9 mouse cellular contexts compared by ENCODE assay signal in genomic region chrX:99819936-99820789, GRCm38 (mm10). TPM values are rescaled to one million over a fixed set of nuclear protein-coding genes. Genes with fewer than 3 reads are reported as not detected.
DNase-seq lines count a peak whose midpoint lies in the region; ATAC-seq and TF ChIP-seq lines count a peak whose summit lies in the region.
"Had no signal": no experiment of that assay in that cellular context is flagged by ENCODE, and none has a peak within 500 bp of the region (broad histone marks: within the 10 kb centered on the region; RNA-seq: fewer than 3 reads in every experiment).

No protein-coding gene starts in this region.

- no peak for TF ChIP-seq CTCF in forebrain, postnatal 0 days (IDR thresholded peaks at IDR 0.05; ENCODE audit: low read depth)

- intact Hi-C loops in heart, postnatal 25 days (cut with DNase I): no loop called here

- no peaks in the 10 kb centered on the region for H3K4me1 ChIP-seq in heart, embryonic 10.5 days
- no peaks in the 10 kb centered on the region for H3K4me1 ChIP-seq in forebrain, postnatal 0 days (ENCODE audit: insufficient read depth)
- no peaks in the 10 kb centered on the region for H3K4me1 ChIP-seq in liver, embryonic 12.5 days

- peaks cover 68% of the 10 kb centered on the region for H3K27me3 ChIP-seq in heart, embryonic 10.5 days (ENCODE audit: insufficient read depth, poor library complexity, severe bottlenecking)
- H3K27me3 ChIP-seq in forebrain, postnatal 0 days (ENCODE audit: insufficient read depth, low read length): no peaks in the 10 kb centered on the region
- peaks cover 84% of the 10 kb centered on the region for H3K27me3 ChIP-seq in liver, embryonic 12.5 days (replicated peaks)

- H3K9ac ChIP-seq in forebrain, postnatal 0 days: peak overlapping the region; percentile 47
- H3K9ac ChIP-seq in liver, embryonic 12.5 days: no peak overlapping the region

- no peaks in the 10 kb centered on the region for H3K9me3 ChIP-seq in heart, embryonic 10.5 days
- H3K9me3 ChIP-seq in forebrain, postnatal 0 days (ENCODE audit: low read length): no peaks in the 10 kb centered on the region
- no peaks in the 10 kb centered on the region for H3K9me3 ChIP-seq in liver, embryonic 12.5 days (replicated peaks)

- H3K36me3 ChIP-seq in heart, embryonic 10.5 days: no peaks in the 10 kb centered on the region
- H3K36me3 ChIP-seq in forebrain, postnatal 0 days (ENCODE audit: insufficient read depth): no peaks in the 10 kb centered on the region
- no peaks in the 10 kb centered on the region for H3K36me3 ChIP-seq in liver, embryonic 12.5 days

- H3K27ac ChIP-seq in heart, embryonic 10.5 days: no peak overlapping the region
- peak overlapping the region; percentile 75 for H3K27ac ChIP-seq in forebrain, postnatal 0 days (ENCODE audit: low read depth, low read length)
- H3K27ac ChIP-seq in liver, embryonic 12.5 days: no peak overlapping the region

- WGBS in heart, embryonic 10.5 days: 28% methylated on average over 102 of the region's 105 CpGs
- 34% methylated on average over 80 of the region's 105 CpGs for WGBS in forebrain, postnatal 0 days
- 3% methylated on average over 46 of the region's 105 CpGs for WGBS in liver, embryonic 12.5 days (ENCODE audit: insufficient replicate concordance)

- DNase-seq in heart, embryonic 10.5 days (ENCODE audit: low spot score): no peak
- no peak for DNase-seq in heart, postnatal 25 days (ENCODE audit: low spot score)
- DNase-seq in forebrain, postnatal 0 days: peak; percentile 76
- peak; percentile 9 for DNase-seq in kidney, postnatal 10 days
- DNase-seq in retina, postnatal 7 days (ENCODE audit: low read depth, low spot score): peak; percentile 29
- DNase-seq in T-cell, adult 2 months (ENCODE audit: low spot score): no peak

- ATAC-seq in cerebellum, adult (ENCODE audit: insufficient number of reproducible peaks, low FRiP score, low TSS enrichment): peak; percentile 65
- peak; percentile 83 for ATAC-seq in forebrain, postnatal 0 days
- no peak for ATAC-seq in liver, embryonic 12.5 days

- peak overlapping the region; percentile 64 for H3K4me2 ChIP-seq in forebrain, postnatal 0 days (ENCODE audit: low read depth)
- peak overlapping the region; percentile 60 for H3K4me2 ChIP-seq in liver, embryonic 12.5 days

- peak overlapping the region; percentile 62 for H3K4me3 ChIP-seq in heart, embryonic 10.5 days
- peak overlapping the region; percentile 50 for H3K4me3 ChIP-seq in forebrain, postnatal 0 days (ENCODE audit: low read depth, low read length)
- H3K4me3 ChIP-seq in liver, embryonic 12.5 days: peak overlapping the region; percentile 42

RNA-seq across cellular contexts. Expression of gene Tmem28, which starts 0.7 kb away (rescaled TPM):
- 0.10 TPM in 1 of 2 replicates, not detected in the other for polyA plus RNA-seq in heart, embryonic 10.5 days (2016; fragmentation: Nextera tagmentation; extraction: Ambion mirVana)
- not detected for total RNA-seq in heart, postnatal 25 days (2021)
- 9.2 and 12.0 TPM in 2 replicates for total RNA-seq in forebrain, postnatal 0 days (2014; rRNA removed)
- polyA plus RNA-seq in forebrain, postnatal 0 days (2015; fragmentation: Nextera tagmentation; extraction: Ambion mirVana): 1.4 and 1.6 TPM in 2 replicates
- not detected in 2 replicates for polyA plus RNA-seq in liver, embryonic 12.5 days (2016; fragmentation: Nextera tagmentation; extraction: Ambion mirVana)
- total RNA-seq: heart, postnatal 36 days had no signal

Comparison
In these comparisons a context has a peak if more than half of its experiments do, and no peak if none do; other contexts are left out.
1. DNase-seq: peak in forebrain, postnatal 0 days (single experiment), kidney, postnatal 10 days (single experiment) and retina, postnatal 7 days (single experiment); none in heart, embryonic 10.5 days (single experiment), heart, postnatal 25 days (single experiment) and T-cell, adult 2 months (single experiment).
2. Peak in every context shown above with its lines, with median percentiles within 50 percentile points of each other: H3K4me3 ChIP-seq.